Mouse (Mus musculus) embryonic facial prominence, embryonic 15.5 days (tissue): ENCODE measurements at regions not wholly inside any gene's neighbourhood (a gene's known extent, or its start where the extent isn't known, plus 50 kb on each side); places are given as distances from the start of the nearest gene placed in this dataset.

Source experiments
- ATAC-seq: fragments of 200-750 bp; cut with Nextera tagmentation; 2 replicates; pipeline ENCODE4 v1.8.0; 2017; ENCODE audit warnings: low read depth, moderate TSS enrichment; ENCODE audit not compliant: insufficient number of reproducible peaks, low FRiP score, low TSS enrichment
- H3K27ac ChIP-seq: fragments of 300-500 bp; sonication (generic); replicated peaks from 2 replicates; pipeline ENCODE4 v1.5.1; 2015; ENCODE audit warnings: mild to moderate bottlenecking, inconsistent platforms
- H3K27me3 ChIP-seq: fragments of 300-500 bp; sonication (generic); 2 replicates; pipeline ENCODE4 v1.6.1; 2015; ENCODE audit warnings: inconsistent platforms
- H3K36me3 ChIP-seq: fragments of 300-500 bp; sonication (generic); 2 replicates; pipeline ENCODE4 v1.6.1; 2015; ENCODE audit warnings: mild to moderate bottlenecking, inconsistent platforms
- H3K4me1 ChIP-seq: fragments of 300-500 bp; sonication (generic); 2 replicates; pipeline ENCODE4 v1.6.1; 2015; ENCODE audit warnings: inconsistent platforms
- H3K4me2 ChIP-seq: fragments of 300-500 bp; sonication (generic); replicated peaks from 2 replicates; pipeline ENCODE4 v1.6.1; 2015; ENCODE audit warnings: mild to moderate bottlenecking, inconsistent platforms
- H3K4me3 ChIP-seq: fragments of 300-500 bp; sonication (generic); replicated peaks from 2 replicates; pipeline ENCODE4 v1.5.1; 2015; ENCODE audit warnings: mild to moderate bottlenecking, inconsistent platforms
- H3K9ac ChIP-seq: fragments of 300-500 bp; sonication (generic); 2 replicates; pipeline ENCODE4 v1.6.1; 2015; ENCODE audit warnings: inconsistent platforms
- H3K9me3 ChIP-seq: fragments of 300-500 bp; sonication (generic); replicated peaks from 2 replicates; pipeline ENCODE4 v1.6.1; 2016; ENCODE audit warnings: inconsistent platforms
- WGBS: fragments of 180-500 bp; shearing (Covaris S2); methylation state at CpG from one replicate; pipeline ENCODE4 v1.1.7; 2015; 5-methylcytosine and 5-hydroxymethylcytosine counted together

- no peak overlapping the region for H3K4me3 ChIP-seq
- no peaks in the 10 kb centered on the region for H3K9me3 ChIP-seq
- no peaks in the 10 kb centered on the region for H3K36me3 ChIP-seq
- 83% methylated on average over 2 of the region's 2 CpGs for WGBS
- peaks cover 4% of the 10 kb centered on the region; the same call in 1 of the 2 replicates for H3K4me1 ChIP-seq
- no peaks in the 10 kb centered on the region for H3K27me3 ChIP-seq
- no peak overlapping the region for H3K9ac ChIP-seq
- H3K27ac ChIP-seq, result no peak overlapping the region
- no peak overlapping the region for H3K4me2 ChIP-seq
- ATAC-seq, result no peak; the same call in 1 of the 2 replicates
These were observed 211.2 kb downstream of the C1d start for GRCm38 (mm10) chr11:17468431-17469165.

- Histone ChIP-seq H3K9ac (no peak overlapping the region), H3K4me1 (no peaks in the 10 kb centered on the region), H3K36me3 (no peaks in the 10 kb centered on the region), H3K4me2 (no peak overlapping the region), H3K27ac (no peak overlapping the region), H3K9me3 (no peaks in the 10 kb centered on the region), H3K27me3 (no peaks in the 10 kb centered on the region), H3K4me3 (no peak overlapping the region)
- ATAC-seq, result peak; percentile 39; the same call in 1 of the 2 replicates
- 34% methylated on average over 4 of the region's 4 CpGs for WGBS
These were observed 224.1 kb downstream of the C1d start for GRCm38 (mm10) chr11:17481436-17481996.

- Histone ChIP-seq H3K36me3 (no peaks in the 10 kb centered on the region), H3K4me1 (no peaks in the 10 kb centered on the region), H3K9ac (no peak overlapping the region), H3K4me2 (no peak overlapping the region), H3K27me3 (no peaks in the 10 kb centered on the region), H3K27ac (no peak overlapping the region), H3K9me3 (no peaks in the 10 kb centered on the region), H3K4me3 (no peak overlapping the region)
- 62% methylated on average over 3 of the region's 3 CpGs for WGBS
- ATAC-seq, result no peak
These were observed 226.6 kb downstream of the C1d start for GRCm38 (mm10) chr11:17483849-17484441.

- no peak overlapping the region for H3K27ac ChIP-seq
- ATAC-seq, result no peak
- WGBS, result 46% methylated on average over 14 of the region's 14 CpGs
These were observed 244.0 kb downstream of the C1d start for GRCm38 (mm10) chr11:17501120-17502043.

GRCm38 (mm10) chr11:17502052-17502451, 244.7 kb downstream of the C1d start:
- Histone ChIP-seq H3K9me3 (no peaks in the 10 kb centered on the region), H3K36me3 (no peaks in the 10 kb centered on the region), H3K9ac (no peak overlapping the region), H3K4me1 (0 out of 2 replicates have a peak, but pooled peaks cover 4% of the 10 kb centered on the region), H3K4me2 (no peak overlapping the region), H3K4me3 (no peak overlapping the region), H3K27ac (no peak overlapping the region), H3K27me3 (no peaks in the 10 kb centered on the region)
- 69% methylated on average over 7 of the region's 7 CpGs for WGBS
- ATAC-seq, result no peak

More at GRCm38 (mm10) chr11:17501120-17502043, 244.0 kb downstream of the C1d start:
- Histone ChIP-seq H3K9ac (no peak overlapping the region), H3K36me3 (no peaks in the 10 kb centered on the region), H3K4me1 (0 out of 2 replicates have a peak, but pooled peaks cover 4% of the 10 kb centered on the region), H3K9me3 (no peaks in the 10 kb centered on the region), H3K4me3 (no peak overlapping the region), H3K27me3 (no peaks in the 10 kb centered on the region), H3K4me2 (no peak overlapping the region)

- no peak overlapping the region for H3K9ac ChIP-seq
- H3K9me3 ChIP-seq, result no peaks in the 10 kb centered on the region
- H3K27ac ChIP-seq, result no peak overlapping the region
- no peak for ATAC-seq
- H3K4me2 ChIP-seq, result no peak overlapping the region
- H3K4me3 ChIP-seq, result no peak overlapping the region
- no peaks in the 10 kb centered on the region for H3K4me1 ChIP-seq
- no peaks in the 10 kb centered on the region for H3K27me3 ChIP-seq
- H3K36me3 ChIP-seq, result no peaks in the 10 kb centered on the region
- 68% methylated on average over 12 of the region's 12 CpGs for WGBS
These were observed 265.0 kb downstream of the C1d start for GRCm38 (mm10) chr11:17522220-17522919.

- Histone ChIP-seq H3K9ac (no peak overlapping the region), H3K9me3 (no peaks in the 10 kb centered on the region), H3K4me2 (no peak overlapping the region), H3K27ac (no peak overlapping the region), H3K36me3 (no peaks in the 10 kb centered on the region), H3K27me3 (no peaks in the 10 kb centered on the region), H3K4me1 (no peaks in the 10 kb centered on the region), H3K4me3 (no peak overlapping the region)
- ATAC-seq, result no peak
- 91% methylated on average over 4 of the region's 4 CpGs for WGBS
These were observed 265.9 kb downstream of the C1d start for GRCm38 (mm10) chr11:17523329-17523728.

- Histone ChIP-seq H3K4me3 (no peak overlapping the region), H3K9me3 (no peaks in the 10 kb centered on the region), H3K27ac (no peak overlapping the region), H3K4me2 (no peak overlapping the region), H3K9ac (no peak overlapping the region), H3K27me3 (no peaks in the 10 kb centered on the region), H3K36me3 (no peaks in the 10 kb centered on the region), H3K4me1 (0 out of 2 replicates have a peak, but pooled peaks cover 3% of the 10 kb centered on the region)
- 40% methylated on average over 7 of the region's 7 CpGs for WGBS
- ATAC-seq, result no peak
These were observed 267.8 kb downstream of the C1d start for GRCm38 (mm10) chr11:17524985-17525775.

- H3K27me3 ChIP-seq, result no peaks in the 10 kb centered on the region
- H3K9me3 ChIP-seq, result no peaks in the 10 kb centered on the region
- H3K9ac ChIP-seq, result no peak overlapping the region
- no peak overlapping the region for H3K4me2 ChIP-seq
- ATAC-seq, result no peak
- no peaks in the 10 kb centered on the region for H3K36me3 ChIP-seq
- 55% methylated on average over 5 of the region's 5 CpGs for WGBS
- H3K27ac ChIP-seq, result no peak overlapping the region
- H3K4me1 ChIP-seq, result 0 out of 2 replicates have a peak, but pooled peaks cover 3% of the 10 kb centered on the region
- H3K4me3 ChIP-seq, result no peak overlapping the region
These were observed 269.1 kb downstream of the C1d start for GRCm38 (mm10) chr11:17526476-17526875.

- Histone ChIP-seq H3K4me3 (no peak overlapping the region), H3K27ac (no peak overlapping the region), H3K36me3 (no peaks in the 10 kb centered on the region), H3K4me2 (no peak overlapping the region), H3K4me1 (0 out of 2 replicates have a peak, but pooled peaks cover 3% of the 10 kb centered on the region), H3K27me3 (no peaks in the 10 kb centered on the region), H3K9ac (no peak overlapping the region), H3K9me3 (no peaks in the 10 kb centered on the region)
- 65% methylated on average over 6 of the region's 6 CpGs for WGBS
- ATAC-seq, result no peak
These were observed 271.2 kb downstream of the C1d start for GRCm38 (mm10) chr11:17528609-17529008.
